Mouse (Mus musculus) spleen, adult 2 months (tissue): ENCODE measurements around the gene Pfas. TPM values are rescaled to one million over a fixed set of nuclear protein-coding genes. Genes with fewer than 3 reads are reported as not detected.

Source experiments
- DNase-seq, 2 experiments: peaks; one replicate each; pipeline versions ENCODE4 v3.0.0 to v3.0.0-alpha.2; 2012 to 2021; ENCODE audit warnings: low spot score in 2 of 2, low read depth in 1 of 2
- H3K27ac ChIP-seq: fragments of 200-500 bp; 2 replicates; pipeline ENCODE4 v1.5.1; 2012; ENCODE audit warnings: low read length, inconsistent platforms; ENCODE audit not compliant: insufficient read depth
- H3K27me3 ChIP-seq: fragments of 200-500 bp; 2 replicates; pipeline ENCODE4 v1.6.1; 2012; ENCODE audit warnings: mild to moderate bottlenecking, moderate library complexity, low read length, inconsistent platforms; ENCODE audit not compliant: control insufficient read depth, insufficient read depth
- H3K36me3 ChIP-seq: fragments of 200-500 bp; 2 replicates; pipeline ENCODE4 v1.6.1; 2012; ENCODE audit warnings: mild to moderate bottlenecking, low read length, inconsistent platforms; ENCODE audit not compliant: control insufficient read depth, insufficient read depth
- H3K4me1 ChIP-seq: fragments of 200-500 bp; 2 replicates; pipeline ENCODE4 v1.6.1; 2011; ENCODE audit warnings: inconsistent platforms; ENCODE audit not compliant: control insufficient read depth, insufficient read depth, insufficient read length
- H3K4me3 ChIP-seq: fragments of 200-500 bp; 2 replicates; pipeline ENCODE4 v1.5.1; 2011; ENCODE audit warnings: mild to moderate bottlenecking, inconsistent platforms; ENCODE audit not compliant: insufficient read depth, insufficient read length; ENCODE audit errors: extremely low read depth
- CTCF ChIP-seq: fragments of 200-500 bp; IDR thresholded peaks from 2 replicates; pipeline ENCODE4 v1.5.1; 2011; ENCODE audit warnings: mild to moderate bottlenecking, inconsistent platforms; ENCODE audit not compliant: insufficient read depth, insufficient read length, insufficient replicate concordance; ENCODE audit errors: extremely low read depth
- POLR2A ChIP-seq: fragments of 200-500 bp; IDR thresholded peaks from 2 replicates; pipeline ENCODE4 v1.6.1; 2011; ENCODE audit warnings: low read depth, low read length, inconsistent platforms
- WGBS: fragments of 180-500 bp; shearing (Covaris S2); methylation state at CpG from one replicate; pipeline ENCODE4 v1.1.7; 2018; 5-methylcytosine and 5-hydroxymethylcytosine counted together
- polyA plus RNA-seq: library from polyadenylated mRNA; depleted of rRNA; stranded (reverse); fragments of >200 nt; gene quantifications from 2 replicates; pipeline ENCODE4 v1.2.3, GENCODE M21; 2012

Gene Pfas
- polyA plus RNA-seq, 1 experiment = 14.0 TPM

- H3K4me1 ChIP-seq = peaks cover 10% of the 10 kb centered on the region
- peak; percentile 63 to 79 for DNase-seq
- peaks cover 1% of the 10 kb centered on the region; the same call in 1 of the 2 replicates for H3K36me3 ChIP-seq
- H3K27ac ChIP-seq = peak overlapping the region; percentile 28
- H3K4me3 ChIP-seq = no peak overlapping the region
- no peaks in the 10 kb centered on the region for H3K27me3 ChIP-seq
- TF ChIP-seq CTCF = peak; percentile 60; the same call in 1 of the 2 replicates
- TF ChIP-seq POLR2A = no peak
- WGBS = 9% methylated on average over 8 of the region's 8 CpGs
Measured at GRCm38 (mm10) chr11:69035849-69036248, 27.6 kb upstream of the Pfas start.

GRCm38 (mm10) chr11:69035411-69035810 lies 27.2 kb upstream of the Pfas start:
- no peak for DNase-seq
- WGBS = 86% methylated on average over 9 of the region's 9 CpGs
- TF ChIP-seq CTCF (no peak), POLR2A (no peak)
- H3K27ac ChIP-seq = peak overlapping the region; percentile 28
- H3K27me3 ChIP-seq = no peaks in the 10 kb centered on the region
- H3K36me3 ChIP-seq = peaks cover 1% of the 10 kb centered on the region; the same call in 1 of the 2 replicates
- H3K4me1 ChIP-seq = peaks cover 10% of the 10 kb centered on the region
- H3K4me3 ChIP-seq = no peak overlapping the region

GRCm38 (mm10) chr11:69034585-69034984 lies 26.3 kb upstream of the Pfas start:
- H3K27me3 ChIP-seq = no peaks in the 10 kb centered on the region
- WGBS = 93% methylated on average over 3 of the region's 3 CpGs
- TF ChIP-seq CTCF = no peak
- TF ChIP-seq POLR2A = no peak
- no peak for DNase-seq
- H3K4me3 ChIP-seq = no peak overlapping the region
- H3K36me3 ChIP-seq = peaks cover 1% of the 10 kb centered on the region; the same call in 1 of the 2 replicates
- peaks cover 10% of the 10 kb centered on the region for H3K4me1 ChIP-seq
- peak overlapping the region; percentile 1; the same call in 1 of the 2 replicates for H3K27ac ChIP-seq

DNA sequence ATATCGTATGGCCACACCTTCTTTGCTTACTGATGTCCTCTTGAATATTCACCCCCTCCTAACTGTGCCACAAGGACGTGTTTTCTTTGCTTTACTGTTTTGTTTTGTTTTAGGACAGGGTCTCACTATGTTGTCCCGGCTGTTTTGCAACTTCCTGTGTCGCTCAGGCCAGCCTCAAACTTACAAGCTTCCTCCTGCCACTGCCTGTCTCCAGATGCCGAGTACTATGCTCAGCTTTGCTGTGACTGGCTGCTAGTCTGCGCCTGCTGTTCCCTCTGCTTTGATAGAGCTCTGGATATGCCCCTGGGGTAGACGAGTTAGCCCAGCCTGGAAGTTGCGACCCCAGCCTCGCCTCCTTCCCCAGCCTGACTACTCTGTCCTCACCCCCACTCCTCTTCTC lies 25.3 kb upstream of the Pfas start:
- H3K4me1 ChIP-seq = peaks cover 9% of the 10 kb centered on the region
- DNase-seq = no peak
- H3K27ac ChIP-seq = peak overlapping the region; percentile 23; the same call in 1 of the 2 replicates
- peaks cover 1% of the 10 kb centered on the region; the same call in 1 of the 2 replicates for H3K36me3 ChIP-seq
- 78% methylated on average over 9 of the region's 9 CpGs for WGBS
- H3K27me3 ChIP-seq = no peaks in the 10 kb centered on the region
- no peak overlapping the region for H3K4me3 ChIP-seq
- TF ChIP-seq CTCF = no peak
- no peak for TF ChIP-seq POLR2A

GRCm38 (mm10) chr11:69028805-69029204 lies 20.5 kb upstream of the Pfas start:
- H3K36me3 ChIP-seq = peaks cover 17% of the 10 kb centered on the region
- TF ChIP-seq POLR2A (no peak), CTCF (no peak)
- H3K4me3 ChIP-seq = no peak overlapping the region
- WGBS = 94% methylated on average over 2 of the region's 2 CpGs
- no peak overlapping the region for H3K27ac ChIP-seq
- H3K4me1 ChIP-seq = no peaks in the 10 kb centered on the region
- no peaks in the 10 kb centered on the region for H3K27me3 ChIP-seq
- DNase-seq = no peak

- no peak for DNase-seq
- 94% methylated on average over 3 of the region's 3 CpGs for WGBS
- TF ChIP-seq POLR2A = no peak
- TF ChIP-seq CTCF = no peak
- no peaks in the 10 kb centered on the region for H3K4me1 ChIP-seq
- no peak overlapping the region for H3K27ac ChIP-seq
- H3K4me3 ChIP-seq = no peak overlapping the region
- peaks cover 31% of the 10 kb centered on the region for H3K36me3 ChIP-seq
- H3K27me3 ChIP-seq = no peaks in the 10 kb centered on the region
Measured at GRCm38 (mm10) chr11:69026562-69026961, 18.3 kb upstream of the Pfas start.

GRCm38 (mm10) chr11:69020691-69021090 lies 12.4 kb upstream of the Pfas start:
- Histone ChIP-seq H3K4me3 (no peak overlapping the region), H3K4me1 (peaks cover 3% of the 10 kb centered on the region; the same call in 1 of the 2 replicates), H3K27me3 (no peaks in the 10 kb centered on the region), H3K27ac (no peak overlapping the region), H3K36me3 (peaks cover 17% of the 10 kb centered on the region)
- no peak for TF ChIP-seq POLR2A
- TF ChIP-seq CTCF = no peak
- DNase-seq = no peak
